Mouse (Mus musculus) T-helper 2 cell (primary cell): ENCODE data around the gene Psmd3.
"Not testable (repeated sequence)": the region's sequence is repeated elsewhere in the genome, so short reads cannot be mapped to it uniquely, and the experiment has no call there.

Experiments
- in situ Hi-C: fragments of 300-600 bp; cut with MboI, MseI; formaldehyde crosslinking; loops from one replicate; pipeline ENCODE4 v1.15.1; 2025; ENCODE audit warnings: high pct_unique_total_duplicates

The Psmd3 gene

GRCm38 (mm10) chr11:98681786-98682745 is at the start of gene Psmd3:
Gene Psmd3, plus strand, starts transcription at chr11:98682554.
- in situ Hi-C loops: no loop called here

- in situ Hi-C loops: loop anchor here (5.0 to 10.0 kb wide), 3 partner anchors 37 to 59 kb away; partner anchors contain the start of gene Ormdl3
Measured at GRCm38 (mm10) chr11:98635312-98635970, 46.9 kb upstream of the Psmd3 start.

GRCm38 (mm10) chr11:98637501-98637900 is 44.9 kb upstream of the Psmd3 start:
- in situ Hi-C loops: loop anchor here (5.0 to 10.0 kb wide), 3 partner anchors 35 to 57 kb away; partner anchors contain the start of gene Ormdl3

GRCm38 (mm10) chr11:98640091-98640490 is 42.3 kb upstream of the Psmd3 start:
- in situ Hi-C loops: loop anchor here (5.0 kb wide), 1 partner anchor 33 kb away; no protein-coding TSS in a partner anchor

- in situ Hi-C loops: loop anchor here (5.0 kb wide), 2 partner anchors 37 to 522 kb away; no protein-coding TSS in a partner anchor
Measured at GRCm38 (mm10) chr11:98644757-98645156, 37.6 kb upstream of the Psmd3 start.

- in situ Hi-C loops: loop anchor here (5.0 kb wide), 1 partner anchor 524 kb away; no protein-coding TSS in a partner anchor
Measured at GRCm38 (mm10) chr11:98645946-98646345, 36.4 kb upstream of the Psmd3 start.

GRCm38 (mm10) chr11:98646459-98646858 is 35.9 kb upstream of the Psmd3 start, which contains the start of gene Gsdma2:
Gene Gsdma2, plus strand, starts transcription at chr11:98646759.
- in situ Hi-C loops: loop anchor here (5.0 kb wide), 1 partner anchor 524 kb away; no protein-coding TSS in a partner anchor

GRCm38 (mm10) chr11:98655076-98655475 is 27.3 kb upstream of the Psmd3 start:
- in situ Hi-C loops: not testable (repeated sequence)

GRCm38 (mm10) chr11:98660517-98660916 is 21.8 kb upstream of the Psmd3 start:
- in situ Hi-C loops: no loop called here

- in situ Hi-C loops: no loop called here
Measured at GRCm38 (mm10) chr11:98664091-98664490, 18.3 kb upstream of the Psmd3 start, which contains the start of gene Gsdma. Gene Gsdma, plus strand, starts transcription at chr11:98664351.

- in situ Hi-C loops: no loop called here
Measured at GRCm38 (mm10) chr11:98668984-98669383, 13.4 kb upstream of the Psmd3 start.

GRCm38 (mm10) chr11:98671284-98671815 is 11.0 kb upstream of the Psmd3 start:
- in situ Hi-C loops: loop anchor here (5.0 kb wide), 1 partner anchor 34 kb away; no protein-coding TSS in a partner anchor

GRCm38 (mm10) chr11:98671857-98672256 is 10.5 kb upstream of the Psmd3 start:
- in situ Hi-C loops: loop anchor here (5.0 kb wide), 1 partner anchor 35 kb away; no protein-coding TSS in a partner anchor

- in situ Hi-C loops: loop anchor here (5.0 kb wide), 1 partner anchor 35 kb away; no protein-coding TSS in a partner anchor
Measured at GRCm38 (mm10) chr11:98672482-98672881, 9.9 kb upstream of the Psmd3 start.

GRCm38 (mm10) chr11:98673136-98673535 is 9.2 kb upstream of the Psmd3 start:
- in situ Hi-C loops: loop anchor here (5.0 kb wide), 1 partner anchor 36 kb away; no protein-coding TSS in a partner anchor

- in situ Hi-C loops: no loop called here
Measured at GRCm38 (mm10) chr11:98675829-98676363, 6.5 kb upstream of the Psmd3 start.

GRCm38 (mm10) chr11:98680023-98680422 is 2.3 kb upstream of the Psmd3 start:
- in situ Hi-C loops: no loop called here

- in situ Hi-C loops: not testable (repeated sequence)
Measured at GRCm38 (mm10) chr11:98680595-98680994, 1.8 kb upstream of the Psmd3 start.

GRCm38 (mm10) chr11:98681186-98681585 is 1.2 kb upstream of the Psmd3 start:
- in situ Hi-C loops: no loop called here

- in situ Hi-C loops: no loop called here
Measured at GRCm38 (mm10) chr11:98682811-98683210, 457 bp downstream of the Psmd3 start.

- in situ Hi-C loops: loop anchor here (5.0 kb wide), 1 partner anchor 42 kb away; the partner anchor contains the start of gene Med24
Measured at GRCm38 (mm10) chr11:98685642-98686041, 3.3 kb downstream of the Psmd3 start.
